Mouse (Mus musculus) gastrocnemius, adult 18-20 months (tissue): ENCODE data around the gene Crim1. TPM values are rescaled to one million over a fixed set of nuclear protein-coding genes. Genes with fewer than 3 reads are reported as not detected.

Source experiments
- DNase-seq: peaks from one replicate; pipeline ENCODE4 v3.0.0; 2021; ENCODE audit warnings: low spot score
- total RNA-seq, 2 experiments: library from RNA; stranded (reverse); gene quantifications; 2 replicates each; pipeline ENCODE4 v1.2.3; 2021

Crim1 gene
- total RNA-seq, 2 experiments from 2014 or later = 53.6 to 74.0 TPM

DNA sequence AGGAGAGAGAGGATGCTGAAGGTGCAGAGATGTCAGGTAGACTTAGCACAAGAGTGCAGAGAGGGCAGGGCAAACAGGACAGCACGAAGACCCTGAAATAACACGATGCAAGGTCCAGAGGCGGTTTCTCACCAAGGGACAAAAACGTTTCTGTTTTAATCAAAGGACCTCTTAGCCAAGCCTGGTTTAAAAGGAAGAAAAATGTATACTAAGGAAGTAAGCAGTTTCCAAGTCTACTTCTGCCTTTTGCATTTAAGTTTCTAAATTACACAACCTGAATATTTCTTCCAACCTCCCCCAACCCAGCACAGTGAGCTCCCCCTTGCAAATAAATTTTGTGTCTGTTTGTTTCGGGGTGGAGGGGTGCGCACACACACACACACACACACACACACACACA is 173.1 kb downstream of the Crim1 start:
- no peak for DNase-seq

- no peak for DNase-seq
Measured at GRCm38 (mm10) chr17:78373849-78374248, 173.8 kb downstream of the Crim1 start.

GRCm38 (mm10) chr17:78374756-78375155 is 174.7 kb downstream of the Crim1 start:
- no peak for DNase-seq

- no peak for DNase-seq
Measured at GRCm38 (mm10) chr17:78376587-78376986, 176.5 kb downstream of the Crim1 start.

DNA sequence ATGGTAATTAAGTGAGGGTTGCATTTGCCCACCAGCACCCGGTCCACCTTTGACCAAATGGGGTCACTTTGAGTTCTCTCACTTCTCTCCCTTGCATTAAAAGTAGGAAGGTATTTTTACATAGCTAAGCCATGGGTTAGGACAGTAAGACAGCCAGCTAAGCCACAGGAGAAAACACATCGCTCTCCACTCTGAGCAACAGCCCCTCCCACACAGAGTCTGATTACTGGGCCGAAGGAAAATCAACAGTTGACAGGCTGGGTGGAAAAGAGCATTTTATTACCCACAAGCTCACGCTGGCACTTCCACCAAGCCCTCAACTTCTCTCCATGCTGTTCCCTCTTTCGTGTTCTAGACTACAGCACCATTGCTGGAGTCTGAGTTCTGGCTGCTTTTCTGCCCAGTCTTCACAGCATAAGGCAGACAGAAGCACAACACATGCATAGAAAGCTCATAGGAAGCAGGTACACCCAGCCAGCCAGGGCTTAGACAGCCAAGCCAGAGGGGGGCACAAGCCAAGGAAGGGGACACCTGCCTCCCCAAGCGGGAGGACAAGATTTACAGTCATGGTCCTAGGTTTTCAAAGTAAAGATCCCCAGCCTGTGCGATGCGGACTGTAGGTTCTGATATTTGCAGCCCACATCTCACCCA is 179.2 kb downstream of the Crim1 start:
- no peak for DNase-seq

DNA sequence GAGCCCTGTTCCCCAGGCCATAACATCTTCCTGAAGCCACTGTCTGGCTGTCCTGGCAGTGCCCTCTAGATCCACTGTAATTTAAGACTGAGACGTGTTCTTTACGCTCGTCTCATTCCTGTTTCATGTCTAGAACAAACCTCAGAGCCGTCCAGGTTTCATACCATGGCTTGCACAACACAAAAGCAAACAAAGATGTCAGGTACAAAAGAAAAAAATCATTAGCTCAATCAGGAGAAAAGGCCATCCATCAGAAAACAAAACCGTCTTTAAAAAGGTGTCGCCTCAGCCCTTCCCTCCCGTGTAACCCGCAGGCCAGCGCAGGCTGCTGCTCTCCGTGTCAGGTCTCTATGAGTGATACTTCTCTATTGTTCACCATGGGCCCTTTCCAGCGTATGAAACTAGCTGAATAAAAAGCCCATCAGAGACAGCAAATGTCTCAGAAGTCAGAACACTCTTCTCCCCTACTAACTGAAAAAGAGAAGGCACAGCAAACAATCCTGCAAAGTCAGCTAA is 179.7 kb downstream of the Crim1 start:
- no peak for DNase-seq

DNA sequence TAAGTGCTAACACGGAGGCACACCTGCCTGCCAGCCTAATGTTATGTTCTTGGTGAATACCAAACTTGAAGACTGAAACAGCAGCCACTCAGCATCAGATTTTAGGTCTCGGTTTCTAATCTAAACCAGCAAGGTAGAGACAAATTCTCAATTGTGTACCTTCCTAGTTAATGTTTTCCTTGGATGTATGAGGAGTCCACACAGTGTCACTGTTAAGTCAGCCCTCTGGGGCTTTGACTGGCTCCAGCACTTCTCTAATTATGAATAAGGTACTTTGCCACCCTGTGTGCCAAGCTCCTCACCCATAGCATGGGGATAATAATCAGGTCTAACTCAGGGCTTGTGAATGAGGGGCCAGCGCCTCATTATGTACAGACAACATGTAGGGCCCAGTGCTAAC is 182.3 kb downstream of the Crim1 start:
- DNase-seq = no peak

- no peak for DNase-seq
Measured at GRCm38 (mm10) chr17:78387665-78388064, 187.6 kb downstream of the Crim1 start.

- DNase-seq = no peak
Measured at GRCm38 (mm10) chr17:78388101-78388847, 188.2 kb downstream of the Crim1 start.

GRCm38 (mm10) chr17:78389573-78389972 is 189.5 kb downstream of the Crim1 start:
- no peak for DNase-seq

GRCm38 (mm10) chr17:78392401-78393087 is 192.5 kb downstream of the Crim1 start:
- no peak for DNase-seq

- no peak for DNase-seq
Measured at GRCm38 (mm10) chr17:78400130-78400840, 200.2 kb downstream of the Crim1 start.

DNA sequence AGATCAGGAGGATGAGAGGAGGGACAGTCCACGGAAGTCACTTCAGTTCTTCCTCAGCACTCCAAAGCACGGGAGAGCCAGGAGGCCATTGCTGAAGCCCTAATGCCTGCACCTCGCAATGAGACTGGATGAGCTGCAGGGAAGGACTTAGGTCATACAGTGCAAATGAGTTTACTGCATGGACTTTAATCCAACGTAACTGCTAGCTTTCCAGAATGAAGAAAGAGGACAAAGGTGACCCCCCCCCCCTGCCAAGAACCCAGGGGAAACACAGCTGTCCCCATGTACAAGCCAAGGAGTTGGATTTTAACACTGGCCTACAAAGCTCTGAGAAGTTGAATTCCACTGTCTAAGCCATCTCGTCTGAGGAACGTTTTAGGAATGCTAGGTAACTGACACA is 201.3 kb downstream of the Crim1 start:
- DNase-seq = no peak

GRCm38 (mm10) chr17:78401713-78402112 is 201.7 kb downstream of the Crim1 start:
- no peak for DNase-seq

DNA sequence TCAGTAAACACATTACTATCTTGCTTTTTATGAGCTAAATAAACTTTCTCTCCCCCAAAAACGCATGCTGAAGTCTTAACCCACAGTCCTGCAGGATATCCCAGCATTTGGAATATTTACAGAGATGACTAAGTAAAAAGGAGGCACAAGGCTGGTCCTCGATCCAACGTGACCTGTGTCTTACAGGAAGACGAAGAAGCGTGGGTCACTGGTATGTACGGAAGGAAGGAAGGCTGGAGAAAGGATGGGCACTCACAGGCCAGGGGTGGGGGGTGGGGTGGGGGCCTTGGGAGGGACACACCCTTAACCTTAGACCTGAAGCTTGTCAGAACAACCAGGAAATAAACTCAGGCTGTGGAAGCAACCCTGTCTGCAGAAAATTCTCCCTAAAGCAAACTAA is 202.1 kb downstream of the Crim1 start:
- no peak for DNase-seq

DNA sequence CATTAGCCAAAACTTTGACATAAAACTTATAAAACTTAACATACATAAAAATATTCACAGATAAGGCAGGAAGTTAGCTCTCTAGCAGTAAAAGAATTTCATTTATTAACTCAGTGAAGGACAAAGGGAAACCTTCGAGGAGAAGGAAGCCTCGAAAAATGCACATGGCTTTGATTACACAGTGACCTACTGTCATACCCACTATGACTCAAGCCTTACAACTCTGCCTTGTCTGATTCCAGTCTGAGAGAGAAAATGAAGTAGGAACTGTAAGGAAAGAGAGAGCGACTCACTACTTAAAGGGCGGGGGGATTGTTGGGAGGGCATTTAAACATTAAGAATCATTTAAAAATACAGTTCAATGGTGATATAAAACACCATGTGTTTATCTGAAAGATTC is 203.2 kb downstream of the Crim1 start:
- DNase-seq = no peak

GRCm38 (mm10) chr17:78403804-78404203 is 203.8 kb downstream of the Crim1 start:
- DNase-seq = no peak

DNA sequence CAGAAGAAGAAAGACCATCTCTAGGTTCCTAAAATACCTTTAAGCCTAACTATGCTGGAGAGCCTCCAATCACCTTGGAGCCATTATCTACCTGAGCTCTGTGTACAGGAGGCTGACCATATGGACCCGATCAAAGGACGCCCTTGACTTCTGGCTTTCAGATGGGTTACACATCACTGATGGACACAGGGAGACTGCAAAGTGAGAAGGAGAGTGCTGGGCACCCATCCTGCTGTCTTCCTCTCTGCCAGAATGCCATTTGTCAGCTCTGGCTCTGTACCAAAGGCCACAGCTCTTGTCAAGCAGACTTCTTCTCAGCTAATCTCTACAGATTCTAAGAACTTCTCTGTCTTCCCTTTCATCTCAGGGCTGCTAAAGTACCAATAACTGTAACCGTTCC is 205.3 kb downstream of the Crim1 start:
- DNase-seq = peak; percentile 76

GRCm38 (mm10) chr17:78406854-78407253 is 206.8 kb downstream of the Crim1 start:
- no peak for DNase-seq

GRCm38 (mm10) chr17:78407581-78407980 is 207.5 kb downstream of the Crim1 start:
- no peak for DNase-seq

DNA sequence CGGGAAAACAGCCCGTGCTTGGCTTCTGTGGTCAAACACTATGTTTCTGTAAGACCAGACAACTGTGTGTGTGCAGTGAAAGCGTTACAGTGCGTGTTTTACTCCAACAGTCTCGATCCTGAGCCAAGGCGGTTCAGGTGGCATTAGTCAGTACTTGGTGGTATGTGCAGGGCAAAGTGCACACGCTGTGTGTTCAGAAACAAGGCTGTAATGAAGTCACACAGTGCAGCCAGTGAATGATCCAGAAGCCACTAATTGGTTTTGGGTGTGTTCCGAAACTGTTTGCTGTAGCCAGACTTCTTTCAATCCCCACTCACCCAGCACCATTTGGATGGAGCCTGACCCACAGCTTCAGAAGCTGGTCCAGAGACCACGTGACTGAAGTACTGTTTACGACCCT is 208.3 kb downstream of the Crim1 start:
- DNase-seq = no peak

GRCm38 (mm10) chr17:78409900-78410299 is 209.9 kb downstream of the Crim1 start:
- peak; percentile 46 for DNase-seq
